Mouse (Mus musculus) MEL (cell line): Measurements from ENCODE around the gene Foxq1.

Experiments
- CTCF ChIP-seq, 3 experiments: IDR thresholded peaks in 2 of 3; conservative IDR thresholded peaks in 1 of 3; 2 replicates each; pipeline ENCODE4 v1.5.1; 2011 to 2012; ENCODE audit warnings: low read length in 3 of 3, low read depth in 2 of 3, mild to moderate bottlenecking in 2 of 3, improper control_type of control experiment in 1 of 3, inconsistent platforms in 1 of 3, mixed read lengths in 1 of 3, moderate library complexity in 1 of 3; ENCODE audit not compliant: control insufficient read depth in 1 of 3, insufficient read depth in 1 of 3, poor library complexity in 1 of 3, severe bottlenecking in 1 of 3
- E2F4 ChIP-seq: IDR thresholded peaks from 2 replicates; pipeline ENCODE4 v1.6.1; 2011; ENCODE audit warnings: low read depth, low read length, improper control_type of control experiment, borderline replicate concordance
- EP300 ChIP-seq, 2 experiments: IDR thresholded peaks; 2 replicates each; pipeline ENCODE4 v1.6.1; 2011; ENCODE audit warnings: improper control_type of control experiment in 2 of 2, low read length in 2 of 2, low read depth in 1 of 2, mild to moderate bottlenecking in 1 of 2
- GATA1 ChIP-seq: IDR thresholded peaks from 2 replicates; pipeline ENCODE4 v1.6.1; 2011; ENCODE audit warnings: low read depth, low read length, improper control_type of control experiment
- HCFC1 ChIP-seq: IDR thresholded peaks from 2 replicates; pipeline ENCODE4 v1.6.1; 2012; ENCODE audit warnings: low read depth, mild to moderate bottlenecking, inconsistent platforms, low read length, improper control_type of control experiment, moderate library complexity
- MAX ChIP-seq: IDR thresholded peaks from 2 replicates; pipeline ENCODE4 v1.6.1; 2011; ENCODE audit warnings: low read length, improper control_type of control experiment
- MAZ ChIP-seq: IDR thresholded peaks from 2 replicates; pipeline ENCODE4 v1.6.1; 2012; ENCODE audit warnings: low read depth, mild to moderate bottlenecking, inconsistent platforms, low read length, improper control_type of control experiment
- MEF2A ChIP-seq: IDR thresholded peaks from 2 replicates; pipeline ENCODE4 v1.6.1; 2014; ENCODE audit warnings: low read depth, mild to moderate bottlenecking, inconsistent platforms, low read length, improper control_type of control experiment; ENCODE audit not compliant: poor library complexity, insufficient replicate concordance, severe bottlenecking; ENCODE audit errors: extremely low read depth
- MXI1 ChIP-seq: IDR thresholded peaks from 2 replicates; pipeline ENCODE4 v1.6.1; 2011; ENCODE audit warnings: mild to moderate bottlenecking, low read depth, low read length, improper control_type of control experiment
- POLR2A ChIP-seq, 2 experiments: IDR thresholded peaks; 2 replicates each; pipeline ENCODE4 v1.6.1; 2011 to 2012; ENCODE audit warnings: low read length in 2 of 2, mild to moderate bottlenecking in 2 of 2, control low read depth in 1 of 2, improper control_type of control experiment in 1 of 2, low read depth in 1 of 2, moderate library complexity in 1 of 2; ENCODE audit not compliant: control insufficient read depth in 1 of 2, insufficient read depth in 1 of 2, poor library complexity in 1 of 2
- TCF12 ChIP-seq: IDR thresholded peaks from 2 replicates; pipeline ENCODE4 v1.6.1; 2014; ENCODE audit warnings: low read depth, mild to moderate bottlenecking, inconsistent platforms, low read length, improper control_type of control experiment, moderate library complexity
- USF1 ChIP-seq: IDR thresholded peaks from 2 replicates; pipeline ENCODE4 v1.6.1; 2014; ENCODE audit warnings: low read depth, mild to moderate bottlenecking, inconsistent platforms, low read length, improper control_type of control experiment, moderate library complexity
- USF2 ChIP-seq, 2 experiments: IDR thresholded peaks; 2 replicates each; pipeline ENCODE4 v1.6.1; 2011 to 2012; ENCODE audit warnings: improper control_type of control experiment in 2 of 2, low read length in 2 of 2, borderline replicate concordance in 1 of 2, inconsistent platforms in 1 of 2, low read depth in 1 of 2, mild to moderate bottlenecking in 1 of 2; ENCODE audit not compliant: insufficient read depth in 1 of 2
- ZC3H11A ChIP-seq: IDR thresholded peaks from 2 replicates; pipeline ENCODE4 v1.6.1; 2012; ENCODE audit warnings: low read depth, mild to moderate bottlenecking, inconsistent platforms, low read length, improper control_type of control experiment

DNA sequence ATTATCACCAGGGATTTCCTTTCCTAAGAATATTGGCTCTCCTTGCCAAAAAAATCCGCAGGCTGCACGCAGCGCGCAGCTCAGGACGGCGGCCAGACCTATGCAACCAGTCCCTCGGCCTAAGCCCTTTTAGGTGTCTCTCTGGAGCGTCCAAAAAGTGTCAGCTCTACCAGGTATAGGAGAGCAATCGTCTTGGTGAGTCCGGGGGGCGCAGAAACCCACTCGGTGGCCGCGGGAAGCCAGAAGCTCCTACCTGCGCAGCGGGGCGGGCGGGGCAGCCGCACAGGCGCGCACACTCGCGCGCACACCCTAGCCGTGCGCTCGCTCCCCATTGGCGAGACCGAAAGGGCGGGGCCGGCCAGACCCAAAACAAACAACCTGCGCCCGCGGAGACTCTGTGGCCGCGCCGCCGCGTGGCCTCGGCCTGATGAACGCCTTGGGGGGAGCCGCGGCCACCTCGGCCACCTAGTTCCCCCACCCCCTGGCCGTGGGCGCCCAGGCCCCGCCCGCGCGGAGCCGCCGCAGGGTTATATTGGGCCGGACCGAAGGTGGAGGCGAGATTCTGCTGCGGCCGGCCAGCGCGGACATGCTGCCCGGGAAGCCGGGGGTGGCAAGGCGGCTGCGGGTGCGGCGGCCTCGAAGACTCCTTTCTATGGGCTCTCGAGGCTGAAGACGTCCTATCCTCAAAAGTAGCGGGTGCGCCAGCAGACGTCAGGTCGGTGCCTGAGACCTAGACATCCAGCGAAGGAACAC lies 2.0 kb downstream of the Foxq1 start:
- TF ChIP-seq EP300 (IDR thresholded peaks at IDR 0.05; ENCODE audit: low read depth in 1 of 2, low read length in 2 of 2): no peak
- no peak for TF ChIP-seq USF1
- no peak for TF ChIP-seq USF2 (IDR thresholded peaks at IDR 0.05; ENCODE audit: borderline replicate concordance in 1 of 2, insufficient read depth in 1 of 2, low read depth in 1 of 2, low read length in 2 of 2)
- TF ChIP-seq TCF12: no peak
- TF ChIP-seq POLR2A (IDR thresholded peaks at IDR 0.05; ENCODE audit: control insufficient read depth in 1 of 2, insufficient read depth in 1 of 2, low read depth in 1 of 2, low read length in 2 of 2, poor library complexity in 1 of 2): no peak
- no peak for TF ChIP-seq CTCF (IDR thresholded peaks at IDR 0.05 in 2 of 3, conservative IDR thresholded peaks at IDR 0.05 in 1 of 3; ENCODE audit: control insufficient read depth in 1 of 3, insufficient read depth in 1 of 3, low read depth in 2 of 3, low read length in 3 of 3, poor library complexity in 1 of 3, severe bottlenecking in 1 of 3)
- no peak for TF ChIP-seq MAX
- no peak for TF ChIP-seq E2F4
- TF ChIP-seq MXI1: no peak
- TF ChIP-seq GATA1: no peak
- no peak for TF ChIP-seq MAZ
- TF ChIP-seq HCFC1: no peak
- TF ChIP-seq ZC3H11A: no peak
- TF ChIP-seq MEF2A: no peak
